Mouse (Mus musculus) splenic B cell, adult 2 months (primary cell): ENCODE measurements around the gene Pcgf2.

Experiments
- DNase-seq: peaks from one replicate; pipeline ENCODE4 v3.0.0-alpha.2; 2011; ENCODE audit warnings: low read depth, low spot score
- H3K27me3 ChIP-seq: 2 replicates; pipeline ENCODE4 v1.6.1; 2012; ENCODE audit warnings: mild to moderate bottlenecking, low read length, moderate library complexity, mixed read lengths; ENCODE audit not compliant: control insufficient read depth, poor library complexity, insufficient read depth, severe bottlenecking
- H3K36me3 ChIP-seq: 2 replicates; pipeline ENCODE4 v1.6.1; 2012; ENCODE audit warnings: mild to moderate bottlenecking, low read length, moderate library complexity, mixed read lengths; ENCODE audit not compliant: control insufficient read depth, poor library complexity, insufficient read depth, severe bottlenecking

The Pcgf2 gene

DNA sequence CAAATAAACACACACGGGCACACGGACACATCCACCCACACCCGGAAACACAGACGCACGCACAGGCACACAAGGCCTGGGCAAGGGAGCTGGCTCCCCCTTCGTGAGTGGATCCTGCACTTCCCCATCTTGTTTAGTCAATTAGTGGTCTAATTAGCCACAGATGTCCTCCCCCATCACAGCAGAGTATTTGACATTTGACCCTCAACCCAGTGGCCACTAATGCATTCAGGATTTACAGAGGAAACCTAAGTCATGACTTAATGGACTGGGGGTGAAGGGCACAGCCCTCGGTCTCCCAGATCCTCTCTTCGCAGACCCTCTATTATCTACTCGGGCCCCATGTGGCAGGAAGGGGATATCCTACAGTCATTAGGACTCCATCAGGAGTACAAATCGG is 33.4 kb upstream of the Pcgf2 start:
- no peak for DNase-seq
- Histone ChIP-seq H3K36me3 (peaks cover 9% of the 10 kb centered on the region), H3K27me3 (no peaks in the 10 kb centered on the region)

DNA sequence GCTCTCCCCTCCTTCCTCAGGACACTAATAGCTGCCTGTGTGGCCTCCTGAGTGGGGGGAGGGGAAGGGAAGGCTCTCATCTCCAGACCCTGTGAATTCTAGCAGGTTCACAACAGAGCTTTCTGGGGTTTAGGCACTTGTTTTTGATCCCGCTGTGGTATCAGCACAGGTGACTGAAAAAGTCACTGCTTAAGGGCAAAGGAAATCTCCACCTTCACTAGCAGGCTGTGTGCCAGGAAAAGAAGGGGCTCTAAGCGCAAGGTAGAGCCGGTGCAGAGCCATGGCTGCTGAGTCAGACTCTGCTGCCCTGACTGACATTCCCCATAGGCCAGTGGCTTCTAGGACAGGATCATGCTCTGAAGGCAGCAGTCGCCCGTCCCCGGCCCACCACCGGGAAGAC is 28.4 kb upstream of the Pcgf2 start:
- Histone ChIP-seq H3K36me3 (peaks cover 16% of the 10 kb centered on the region), H3K27me3 (no peaks in the 10 kb centered on the region)
- DNase-seq = no peak

DNA sequence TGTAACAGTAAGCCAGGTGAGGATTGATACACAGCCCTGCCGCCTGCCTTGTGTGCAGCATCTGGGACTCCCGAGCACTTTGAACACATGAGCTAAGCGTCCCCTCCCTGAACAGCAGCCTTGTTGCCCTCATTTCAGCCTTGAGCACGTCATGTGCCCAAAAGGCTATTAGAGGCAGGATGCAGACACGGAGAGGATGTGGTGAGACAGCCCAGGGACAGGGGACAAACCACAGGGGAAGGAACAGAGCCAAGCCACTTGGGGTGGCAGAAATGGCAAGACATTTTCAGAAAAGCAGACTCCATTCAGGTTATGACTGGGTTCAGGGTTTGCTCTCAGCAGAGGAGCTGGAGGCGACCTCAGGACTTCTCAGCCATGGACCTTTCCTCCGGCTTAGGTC is 28.0 kb upstream of the Pcgf2 start:
- DNase-seq = peak; percentile 40
- no peaks in the 10 kb centered on the region for H3K27me3 ChIP-seq
- peaks cover 20% of the 10 kb centered on the region for H3K36me3 ChIP-seq

DNA sequence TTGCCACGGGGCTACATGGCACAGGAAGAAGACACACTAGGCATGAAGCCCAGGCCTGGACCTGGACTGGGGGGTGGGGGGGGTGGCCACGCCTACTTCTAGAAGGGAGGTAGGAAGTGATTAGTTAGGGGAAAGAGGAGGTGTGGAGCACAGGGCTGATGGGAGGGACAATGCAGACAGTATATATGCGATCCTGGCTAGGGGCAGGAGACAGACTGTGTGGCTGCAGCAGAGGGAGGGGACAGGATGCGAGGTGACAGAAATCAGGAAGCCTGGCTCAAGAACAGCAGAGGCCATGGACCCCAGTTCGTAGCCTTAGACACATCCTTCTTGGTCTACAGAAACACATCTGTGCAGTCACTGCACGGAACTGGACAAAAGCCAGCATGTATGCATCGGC is 23.4 kb upstream of the Pcgf2 start:
- no peak for DNase-seq
- H3K36me3 ChIP-seq = peaks cover 20% of the 10 kb centered on the region
- no peaks in the 10 kb centered on the region for H3K27me3 ChIP-seq

DNA sequence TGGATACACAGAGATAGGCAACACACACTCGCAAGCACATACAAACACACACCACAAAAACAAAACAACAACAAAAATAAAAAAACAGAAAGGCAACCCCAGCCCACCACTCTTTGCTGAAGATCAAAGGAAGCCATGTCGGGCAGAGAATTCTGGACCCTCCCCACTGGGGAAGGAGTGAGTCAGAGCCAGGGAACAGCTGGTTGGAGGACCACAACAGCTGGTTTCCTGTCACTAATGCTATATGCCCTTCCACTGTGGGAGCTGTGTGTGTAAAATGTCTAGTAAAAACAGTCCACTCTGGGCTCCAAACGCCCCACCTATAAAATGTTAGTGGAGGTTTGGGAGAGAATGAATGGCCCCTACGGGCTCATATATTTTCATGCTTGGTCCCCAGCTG is 21.0 kb upstream of the Pcgf2 start:
- peaks cover 18% of the 10 kb centered on the region for H3K36me3 ChIP-seq
- no peak for DNase-seq
- H3K27me3 ChIP-seq = no peaks in the 10 kb centered on the region

DNA sequence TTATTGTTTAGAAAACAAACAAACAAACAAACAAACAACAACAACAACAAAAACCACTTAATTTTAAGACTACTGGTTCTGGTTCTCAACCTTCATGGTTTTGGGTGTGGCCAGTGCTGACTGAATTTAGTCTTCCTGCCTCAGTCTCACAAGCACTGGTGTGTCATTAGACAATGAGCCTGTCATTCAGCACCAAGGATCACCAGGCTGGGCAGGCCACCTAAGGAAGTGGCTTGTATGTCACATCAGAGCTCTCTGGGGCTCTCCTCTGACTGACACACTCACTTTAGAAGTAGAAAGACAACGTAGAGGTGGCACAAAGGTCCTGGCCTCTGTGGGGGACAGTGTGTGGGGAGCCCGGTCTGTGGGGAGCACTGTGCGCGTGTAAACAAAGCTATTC is 18.7 kb upstream of the Pcgf2 start:
- DNase-seq = peak; percentile 32

DNA sequence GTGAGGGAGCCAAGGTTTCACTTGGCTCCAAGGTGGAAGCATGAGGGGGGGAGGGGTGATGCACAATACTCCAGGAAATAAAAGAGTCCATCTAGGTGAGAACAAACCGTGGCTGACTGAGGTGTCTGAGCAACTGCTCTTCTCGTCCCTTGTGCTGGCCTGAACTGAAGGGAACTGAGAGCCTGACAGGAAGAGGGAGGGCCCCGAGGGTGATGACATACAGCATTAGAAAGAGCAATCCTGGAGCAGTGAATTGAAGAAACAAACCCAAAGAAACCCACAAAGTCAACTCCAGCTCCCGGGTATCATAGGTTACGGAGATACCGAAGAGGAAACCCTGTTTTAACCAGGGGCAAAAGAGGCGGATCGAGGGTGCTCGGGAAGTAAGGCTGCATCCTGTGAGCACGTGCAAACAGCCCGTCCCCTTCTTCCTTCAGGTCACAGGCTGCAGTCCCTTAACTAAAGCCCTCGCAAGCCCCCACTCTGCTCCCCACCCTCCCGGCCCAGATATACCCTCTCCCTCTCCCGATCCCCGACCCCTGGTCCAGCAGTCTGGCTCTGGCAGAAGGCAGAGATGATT is 18.1 kb upstream of the Pcgf2 start:
- H3K27me3 ChIP-seq = no peaks in the 10 kb centered on the region
- peak; percentile 68 for DNase-seq
- H3K36me3 ChIP-seq = peaks cover 12% of the 10 kb centered on the region

More for the DNA sequence above, 18.7 kb upstream of the Pcgf2 start:
- Histone ChIP-seq H3K27me3 (no peaks in the 10 kb centered on the region), H3K36me3 (peaks cover 16% of the 10 kb centered on the region)

DNA sequence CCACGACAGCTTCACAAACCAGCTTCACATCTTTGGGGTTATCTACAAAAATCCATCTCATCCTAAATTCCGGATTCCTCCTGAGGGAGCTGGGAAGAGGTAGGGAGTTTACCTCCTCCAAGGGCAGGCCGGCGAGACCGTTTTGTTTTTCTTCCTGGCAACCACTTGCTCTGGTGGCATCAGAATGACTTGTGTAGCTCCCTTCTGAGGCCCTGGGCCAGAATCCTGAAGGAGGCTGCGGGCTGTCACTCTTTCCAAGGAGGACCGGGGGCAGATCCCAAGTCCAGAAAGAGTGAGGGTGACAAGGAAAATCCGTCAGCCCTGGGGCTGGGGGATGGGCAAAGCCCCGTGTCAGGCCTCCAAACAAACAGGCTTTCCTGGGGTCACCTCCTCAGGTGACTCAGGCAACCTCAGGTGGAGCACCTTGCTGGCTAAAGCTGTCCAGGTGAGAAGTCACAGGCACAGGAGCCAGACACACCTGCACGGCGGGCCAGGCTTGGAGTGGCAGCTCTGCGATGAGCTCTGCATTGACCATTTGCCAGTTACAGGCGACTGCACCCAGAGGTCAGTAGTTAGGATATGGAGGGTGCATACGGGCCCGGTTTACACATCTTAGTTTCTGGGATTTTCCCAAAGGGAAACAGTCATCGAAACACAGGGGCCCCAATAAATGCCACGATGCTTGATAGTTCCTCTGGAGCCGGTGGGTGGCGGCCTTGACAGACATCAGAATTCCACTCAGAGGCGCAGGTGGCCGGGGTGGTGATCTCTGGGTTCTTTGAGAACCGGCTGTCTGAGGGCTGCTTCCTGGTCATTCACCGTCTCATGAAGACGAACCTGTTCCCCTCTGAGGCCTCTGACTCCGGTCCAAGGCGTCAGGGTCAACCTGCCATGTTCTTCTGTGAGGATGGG is 17.3 kb upstream of the Pcgf2 start:
- DNase-seq = no peak
- Histone ChIP-seq H3K27me3 (no peaks in the 10 kb centered on the region), H3K36me3 (peaks cover 7% of the 10 kb centered on the region)

DNA sequence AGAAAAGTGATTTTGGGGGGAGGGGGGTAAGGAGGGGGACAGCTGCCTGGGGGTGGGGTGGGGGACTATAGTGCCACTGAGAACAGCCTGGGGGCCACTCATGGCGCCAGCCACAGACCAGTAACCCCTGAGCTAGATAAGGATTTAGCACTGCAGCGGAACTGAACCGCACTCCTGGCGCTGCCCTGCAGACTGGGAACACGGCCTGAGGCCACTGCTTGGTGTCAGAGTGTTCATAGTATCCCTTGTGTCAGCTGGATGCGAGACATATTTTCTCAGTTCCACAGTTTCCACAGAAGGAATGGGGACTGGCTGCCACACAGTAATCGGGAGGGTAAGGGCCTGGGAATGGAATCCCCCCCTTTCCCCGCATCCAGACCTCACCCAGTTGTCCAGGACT is 15.7 kb upstream of the Pcgf2 start:
- no peaks in the 10 kb centered on the region for H3K27me3 ChIP-seq
- H3K36me3 ChIP-seq = peaks cover 4% of the 10 kb centered on the region; the same call in 1 of the 2 replicates
- no peak for DNase-seq

DNA sequence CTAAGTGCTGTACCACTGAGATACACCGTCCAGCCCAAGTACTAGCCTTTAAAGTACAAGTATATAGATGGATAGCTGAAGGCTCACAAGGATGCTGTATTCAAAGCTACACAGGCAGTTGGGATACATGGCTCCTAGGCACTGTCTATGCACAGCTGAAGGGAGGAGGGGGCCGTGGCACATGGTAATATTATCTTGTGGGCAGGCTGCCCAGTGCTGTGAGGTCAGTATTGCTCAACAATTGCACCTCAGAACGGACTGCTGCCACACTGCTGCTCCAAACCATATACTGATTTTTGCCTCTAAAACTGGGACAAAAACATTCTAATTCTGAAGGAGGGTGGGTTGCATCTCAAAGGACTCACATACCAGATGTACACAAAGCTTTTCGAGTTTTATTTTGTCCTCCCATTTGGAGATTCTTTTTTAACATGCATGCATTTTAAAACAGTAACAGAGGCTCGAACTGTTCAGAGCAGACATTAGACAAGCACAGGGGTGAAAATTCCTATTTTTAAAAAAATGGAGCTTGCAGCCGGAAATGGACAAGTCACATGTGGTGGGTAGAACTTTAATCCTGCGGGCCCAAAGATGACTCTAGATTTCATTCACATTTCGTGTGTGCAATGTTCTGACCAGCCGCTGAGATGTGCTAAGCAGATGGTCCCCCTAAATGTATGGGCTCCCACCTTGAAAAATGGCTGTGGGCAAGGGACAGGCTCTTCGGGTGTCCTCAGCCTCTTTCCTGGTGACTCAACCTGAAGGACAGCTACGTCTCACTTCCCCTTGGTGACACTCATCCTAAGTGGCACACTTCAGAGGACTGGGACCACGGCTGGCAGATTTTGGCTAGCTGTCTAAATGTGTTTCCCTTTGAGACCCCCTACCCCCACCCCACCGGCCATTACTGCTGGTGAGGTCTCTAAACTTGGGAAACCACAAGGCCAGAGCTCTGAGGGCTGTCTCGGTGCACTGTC is 14.8 kb upstream of the Pcgf2 start:
- no peaks in the 10 kb centered on the region for H3K27me3 ChIP-seq
- H3K36me3 ChIP-seq = peaks cover 4% of the 10 kb centered on the region; the same call in 1 of the 2 replicates
- no peak for DNase-seq

DNA sequence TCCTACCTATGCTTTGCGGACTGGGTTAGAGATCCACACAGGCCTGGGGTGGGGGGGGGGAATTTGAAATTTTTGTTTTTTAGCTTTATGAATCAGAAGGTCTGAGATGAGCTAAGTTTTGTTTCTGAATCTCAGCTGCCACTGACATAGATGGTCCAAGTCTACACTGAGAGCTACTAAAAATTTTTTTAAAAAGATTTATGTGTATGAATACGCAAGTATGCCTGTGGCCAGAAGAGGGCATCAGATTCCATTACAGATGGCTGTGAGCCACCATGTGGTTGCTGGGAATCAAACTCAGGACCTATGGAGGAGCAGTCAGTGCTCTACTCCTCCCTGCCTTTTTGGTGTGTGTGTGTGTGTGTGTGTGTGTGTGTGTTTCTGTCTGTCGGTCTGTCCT is 14.1 kb upstream of the Pcgf2 start:
- H3K36me3 ChIP-seq = peaks cover 4% of the 10 kb centered on the region; the same call in 1 of the 2 replicates
- no peak for DNase-seq
- no peaks in the 10 kb centered on the region for H3K27me3 ChIP-seq

DNA sequence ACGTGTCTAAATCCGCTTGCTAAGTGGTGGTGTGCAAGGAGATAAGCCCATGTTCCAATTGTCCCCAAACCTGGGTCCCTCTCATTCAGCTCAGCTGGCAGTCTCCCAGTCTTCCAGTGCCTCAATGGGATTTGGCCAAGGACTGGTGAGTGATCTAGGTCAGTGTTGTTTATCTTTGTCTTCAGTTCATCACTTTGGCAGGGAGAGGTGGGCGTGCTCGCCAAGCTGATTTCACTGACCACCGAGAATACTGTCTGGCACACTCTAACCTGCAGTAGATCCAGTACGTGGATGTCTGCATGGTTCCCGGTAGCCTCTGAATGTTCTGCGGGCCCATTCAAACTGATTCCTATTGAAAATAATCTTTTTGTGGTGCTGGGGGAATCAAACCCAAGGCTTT is 13.6 kb upstream of the Pcgf2 start:
- DNase-seq = no peak
- peaks cover 5% of the 10 kb centered on the region; the same call in 1 of the 2 replicates for H3K36me3 ChIP-seq
- H3K27me3 ChIP-seq = no peaks in the 10 kb centered on the region

DNA sequence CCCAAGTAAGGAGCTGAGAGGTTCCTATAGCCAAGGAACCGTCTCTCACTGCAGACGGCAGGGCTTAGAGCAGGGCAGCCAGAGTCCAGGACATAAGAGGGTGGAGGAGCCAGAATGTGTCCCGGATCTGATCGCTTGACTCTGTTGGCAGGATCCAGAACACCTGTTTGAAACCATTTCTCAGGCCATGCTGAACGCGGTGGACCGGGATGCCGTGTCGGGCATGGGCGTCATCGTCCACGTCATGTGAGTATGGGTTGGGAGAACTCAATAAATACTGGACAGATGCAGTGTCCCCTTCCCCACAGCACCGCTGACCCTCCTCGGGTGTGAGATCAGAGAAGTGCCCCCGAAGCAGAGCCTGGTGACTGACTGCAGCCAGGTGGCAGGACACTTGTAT is 12.0 kb upstream of the Pcgf2 start:
- Histone ChIP-seq H3K27me3 (no peaks in the 10 kb centered on the region), H3K36me3 (peaks cover 9% of the 10 kb centered on the region)
- DNase-seq = no peak

DNA sequence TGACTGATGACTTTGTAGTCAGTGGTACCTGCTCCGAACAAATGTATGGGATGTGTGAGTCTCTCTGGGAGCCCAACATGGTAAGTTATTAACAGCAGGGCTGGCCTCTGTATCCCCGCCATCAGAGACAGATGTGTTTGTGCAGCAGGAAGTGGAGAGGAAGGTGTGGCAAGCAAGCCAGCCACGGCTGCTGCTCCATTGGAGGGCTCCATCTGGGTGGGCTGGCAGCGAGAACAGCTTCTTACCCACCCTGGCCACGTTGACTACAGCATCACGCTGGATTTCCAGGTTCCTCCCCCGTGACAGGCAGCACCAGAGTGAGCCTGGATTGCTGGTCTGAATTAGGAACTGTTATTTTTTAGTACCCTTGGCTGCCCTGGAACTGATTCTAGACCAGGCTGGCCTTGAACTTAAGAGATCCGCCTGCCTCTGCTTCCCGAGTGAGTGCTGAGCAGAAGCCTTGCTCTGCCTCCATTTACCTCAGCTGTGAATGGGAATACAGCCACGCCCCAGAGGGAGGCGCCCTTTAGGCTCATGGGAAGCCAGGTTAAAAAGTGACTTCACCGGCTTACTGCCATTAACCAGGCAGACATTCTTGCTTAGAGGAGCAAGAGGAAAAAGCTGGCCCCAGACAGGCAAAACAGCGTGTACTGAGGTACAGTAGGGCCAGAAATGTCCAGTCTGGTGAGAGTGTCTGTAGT is 11.1 kb upstream of the Pcgf2 start:
- no peak for DNase-seq
- H3K27me3 ChIP-seq = no peaks in the 10 kb centered on the region
- H3K36me3 ChIP-seq = peaks cover 10% of the 10 kb centered on the region
